Mouse (Mus musculus): ENCODE measurements around the gene Dtx1. TPM values are rescaled to one million over a fixed set of nuclear protein-coding genes. Genes with fewer than 3 reads are reported as not detected.

The Dtx1 gene
- polyA plus RNA-seq, 1 experiment from 2014 or later: 0.74 TPM

DNA sequence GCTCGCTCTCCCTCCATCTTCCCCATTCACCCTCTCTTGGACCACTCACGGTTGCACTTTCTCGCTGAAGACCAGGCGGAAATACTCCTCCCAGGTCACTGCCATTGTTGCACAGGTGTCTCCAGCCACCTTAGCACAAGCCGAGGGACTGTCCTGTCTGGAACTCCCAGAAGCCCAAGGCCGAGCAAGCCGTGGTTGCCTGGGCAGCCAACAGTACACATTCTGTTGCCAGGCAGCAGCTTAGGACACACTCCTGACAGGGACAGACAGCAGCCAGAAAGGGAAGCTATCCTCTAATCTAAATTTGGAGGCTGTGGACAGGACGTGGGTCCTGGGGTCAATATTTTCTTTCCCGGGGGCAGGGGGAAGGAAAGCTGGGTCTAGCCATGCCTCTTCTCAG lies 77.6 kb downstream of the Dtx1 start, which contains the start of gene Cfap73:
TSS of gene Cfap73 (minus strand) at position 105 of the 400 bp plus-strand sequence.
- H3K4me3 ChIP-seq: no peak within 1 kb of the TSS
- ATAC-seq (ENCODE audit: extremely low read depth, insufficient number of reproducible peaks, low FRiP score, low TSS enrichment): no peak
- no peak within 1 kb of the TSS for H3K9ac ChIP-seq
- H3K27me3 ChIP-seq (replicated peaks): peaks cover 19% of the 10 kb centered on the region
- no peaks in the 10 kb centered on the region for H3K36me3 ChIP-seq
- peaks cover 13% of the 10 kb centered on the region; the same call in 1 of the 2 replicates for H3K4me1 ChIP-seq
- H3K27ac ChIP-seq (replicated peaks): no peak within 1 kb of the TSS
- 35% methylated on average over 9 of the region's 9 CpGs for WGBS
- no peak within 1 kb of the TSS for H3K4me2 ChIP-seq
- no peaks in the 10 kb centered on the region; the same call in 1 of the 2 replicates for H3K9me3 ChIP-seq

DNA sequence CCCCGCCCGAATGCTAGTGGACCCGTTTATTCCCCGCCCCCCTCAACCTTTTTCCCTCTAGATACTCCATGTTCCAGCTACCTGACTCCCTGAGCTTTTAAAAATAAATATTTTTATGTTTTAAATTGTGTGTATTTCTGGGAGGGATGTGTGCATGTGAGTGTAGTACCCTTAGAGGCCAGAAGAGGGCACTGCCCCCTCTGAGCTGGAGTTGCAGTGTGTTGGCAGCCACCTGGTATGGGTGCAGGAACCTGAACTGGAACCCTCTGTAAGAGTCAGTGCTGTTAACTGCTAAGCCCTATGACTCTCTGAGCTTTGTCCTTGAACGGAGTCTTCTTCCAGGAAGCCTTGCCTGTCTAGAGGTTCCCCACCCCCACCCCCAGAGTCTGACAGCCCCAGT lies 79.8 kb downstream of the Dtx1 start:
- no peak for ATAC-seq (ENCODE audit: extremely low read depth, insufficient number of reproducible peaks, low FRiP score, low TSS enrichment)
- Histone ChIP-seq H3K36me3 (peaks cover 19% of the 10 kb centered on the region), H3K9ac (no peak overlapping the region), H3K9me3 (no peaks in the 10 kb centered on the region; the same call in 1 of the 2 replicates), H3K4me2 (no peak overlapping the region), H3K27me3 (replicated peaks) (peaks cover 19% of the 10 kb centered on the region), H3K4me1 (peaks cover 23% of the 10 kb centered on the region), H3K27ac (replicated peaks) (no peak overlapping the region), H3K4me3 (no peak overlapping the region)
- WGBS: 77% methylated on average over 5 of the region's 5 CpGs

DNA sequence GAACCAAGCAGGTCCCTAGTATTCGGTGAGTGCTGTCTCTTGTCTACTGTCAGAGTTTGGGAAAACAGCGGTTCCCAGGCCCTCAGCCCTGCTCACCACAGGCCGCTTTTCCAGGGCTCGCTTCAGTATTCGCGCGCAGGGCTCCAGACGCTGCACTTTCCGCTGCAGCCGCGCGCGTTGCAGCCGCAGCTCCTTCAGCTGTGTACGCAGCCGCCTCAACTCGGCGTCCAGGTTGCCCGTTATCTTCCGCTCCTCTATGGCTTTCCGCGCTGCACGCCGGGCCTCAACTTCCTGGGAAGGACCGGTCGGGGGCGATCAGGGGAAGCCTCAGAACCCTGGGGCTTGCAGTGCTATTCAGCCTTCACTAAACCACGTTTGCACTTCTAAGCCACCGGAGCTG lies 80.6 kb downstream of the Dtx1 start:
- peaks cover 26% of the 10 kb centered on the region for H3K36me3 ChIP-seq
- H3K4me2 ChIP-seq: peak overlapping the region; percentile 73
- H3K9ac ChIP-seq: peak overlapping the region; percentile 67
- H3K27ac ChIP-seq (replicated peaks): no peak overlapping the region
- no peak for ATAC-seq (ENCODE audit: extremely low read depth, insufficient number of reproducible peaks, low FRiP score, low TSS enrichment)
- peaks cover 19% of the 10 kb centered on the region for H3K27me3 ChIP-seq (replicated peaks)
- no peaks in the 10 kb centered on the region; the same call in 1 of the 2 replicates for H3K9me3 ChIP-seq
- peaks cover 23% of the 10 kb centered on the region for H3K4me1 ChIP-seq
- WGBS: 5% methylated on average over 29 of the region's 29 CpGs
- peak overlapping the region; percentile 43 for H3K4me3 ChIP-seq

Other genes with a start within 250 kb of the Dtx1 start
- 10.9 and 11.3 TPM in 2 replicates for gene Sdsl, start 239.1 kb downstream of the Dtx1 start, polyA plus RNA-seq (2015; fragmentation: Nextera tagmentation; extraction: Ambion mirVana)
- 0.25 TPM in 1 of 2 replicates, not detected in the other for gene Sds, start 235.4 kb downstream of the Dtx1 start, polyA plus RNA-seq (2015; fragmentation: Nextera tagmentation; extraction: Ambion mirVana)
- 41.5 and 46.1 TPM in 2 replicates for gene Plbd2, start 208.3 kb downstream of the Dtx1 start, polyA plus RNA-seq (2015; fragmentation: Nextera tagmentation; extraction: Ambion mirVana)
- gene Slc8b1, start 200.8 kb downstream of the Dtx1 start, polyA plus RNA-seq (2015; fragmentation: Nextera tagmentation; extraction: Ambion mirVana): 4.5 and 4.6 TPM in 2 replicates
- gene Tpcn1, start 123.3 kb downstream of the Dtx1 start, polyA plus RNA-seq (2015; fragmentation: Nextera tagmentation; extraction: Ambion mirVana): 14.9 and 16.1 TPM in 2 replicates
- gene Iqcd, start 122.9 kb downstream of the Dtx1 start, polyA plus RNA-seq (2015; fragmentation: Nextera tagmentation; extraction: Ambion mirVana): 0.27 and 0.44 TPM in 2 replicates
- gene Rita1, start 99.3 kb downstream of the Dtx1 start, polyA plus RNA-seq (2015; fragmentation: Nextera tagmentation; extraction: Ambion mirVana): 9.6 and 10.4 TPM in 2 replicates
- gene Ddx54, start 99.2 kb downstream of the Dtx1 start, polyA plus RNA-seq (2015; fragmentation: Nextera tagmentation; extraction: Ambion mirVana): 29.6 and 29.7 TPM in 2 replicates
- gene Cfap73, start 77.7 kb downstream of the Dtx1 start, polyA plus RNA-seq (2015; fragmentation: Nextera tagmentation; extraction: Ambion mirVana): not detected in 2 replicates
- 0.13 and 0.37 TPM in 2 replicates for gene Rasal1, start 63.1 kb downstream of the Dtx1 start, polyA plus RNA-seq (2015; fragmentation: Nextera tagmentation; extraction: Ambion mirVana)
- 0.24 and 0.32 TPM in 2 replicates for gene Oas2, start 37.9 kb upstream of the Dtx1 start, polyA plus RNA-seq (2015; fragmentation: Nextera tagmentation; extraction: Ambion mirVana)
- 0.18 and 0.37 TPM in 2 replicates for gene Oas3, start 65.7 kb upstream of the Dtx1 start, polyA plus RNA-seq (2015; fragmentation: Nextera tagmentation; extraction: Ambion mirVana)
- gene Oas1e, start 83.6 kb upstream of the Dtx1 start, polyA plus RNA-seq (2015; fragmentation: Nextera tagmentation; extraction: Ambion mirVana): not detected in 2 replicates
- 0.29 and 0.55 TPM in 2 replicates for gene Oas1c, start 100.6 kb upstream of the Dtx1 start, polyA plus RNA-seq (2015; fragmentation: Nextera tagmentation; extraction: Ambion mirVana)
- gene Oas1f, start 135.4 kb upstream of the Dtx1 start, polyA plus RNA-seq (2015; fragmentation: Nextera tagmentation; extraction: Ambion mirVana): not detected in 2 replicates
- not detected in 2 replicates for gene Oas1h, start 149.5 kb upstream of the Dtx1 start, polyA plus RNA-seq (2015; fragmentation: Nextera tagmentation; extraction: Ambion mirVana)
- gene Oas1g, start 175.7 kb upstream of the Dtx1 start, polyA plus RNA-seq (2015; fragmentation: Nextera tagmentation; extraction: Ambion mirVana): 0.20 and 0.24 TPM in 2 replicates
- gene Oas1a, start 195.6 kb upstream of the Dtx1 start, polyA plus RNA-seq (2015; fragmentation: Nextera tagmentation; extraction: Ambion mirVana): 1.1 and 1.6 TPM in 2 replicates
- not detected in 2 replicates for gene Oas1d, start 202.6 kb upstream of the Dtx1 start, polyA plus RNA-seq (2015; fragmentation: Nextera tagmentation; extraction: Ambion mirVana)